Mouse (Mus musculus) small intestine, adult 2 months (tissue): ENCODE results near the gene Gfral.

Experiments
- CTCF ChIP-seq: fragments of 200-500 bp; IDR thresholded peaks from 2 replicates; pipeline ENCODE4 v1.5.1; 2012; ENCODE audit warnings: low read depth, mild to moderate bottlenecking, control low read depth, inconsistent platforms, low read length, moderate library complexity, mixed read lengths; ENCODE audit not compliant: insufficient replicate concordance, insufficient read length; ENCODE audit errors: extremely low read depth
- POLR2A ChIP-seq: fragments of 200-500 bp; IDR thresholded peaks from 2 replicates; pipeline ENCODE4 v1.6.1; 2012; ENCODE audit warnings: low read depth, mild to moderate bottlenecking, control low read depth, inconsistent platforms, low read length, moderate library complexity

DNA sequence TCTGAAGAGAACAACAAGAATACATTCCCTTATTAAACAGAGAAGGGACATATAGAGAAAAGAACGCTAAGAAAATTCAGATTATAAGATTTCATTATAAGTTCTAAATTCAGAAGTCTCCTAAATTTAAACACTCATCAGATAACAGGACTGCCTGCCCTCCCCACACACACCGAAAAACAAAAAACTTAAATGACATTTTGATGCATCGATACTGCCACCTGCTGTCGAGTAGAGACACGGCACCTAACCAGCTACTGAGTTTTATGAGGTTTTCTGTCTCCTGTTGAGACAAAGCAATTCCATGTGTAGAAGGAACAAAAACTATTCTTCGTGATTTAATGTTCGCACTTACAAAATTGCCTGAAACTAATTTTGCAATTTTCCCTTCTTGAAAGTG is 23.2 kb upstream of the Gfral start:
- TF ChIP-seq CTCF = no peak
- TF ChIP-seq POLR2A = no peak
